Mouse (Mus musculus) inflammation-experienced regulatory T-cells, adult 6 months (primary cell): ENCODE measurements around the gene Pik3cb. TPM values are rescaled to one million over a fixed set of nuclear protein-coding genes. Genes with fewer than 3 reads are reported as not detected.

ENCODE experiments used
- ATAC-seq: one replicate; pipeline ENCODE4 v1.8.0; 2017
- polyA plus RNA-seq, 3 experiments: library from polyadenylated mRNA; unstranded; fragments of 100-300 nt; shearing (Covaris generic); gene quantifications; one replicate each; pipeline ENCODE4 v1.2.1; 2017

Gene Pik3cb
- polyA plus RNA-seq, 3 experiments from 2014 or later: 0.42 to 0.63 (median 0.48) TPM

- ATAC-seq: no peak
These were observed 6.7 kb upstream of the Pik3cb start for GRCm38 (mm10) chr9:99146855-99147735.

GRCm38 (mm10) chr9:99145756-99146155 lies 5.3 kb upstream of the Pik3cb start:
- ATAC-seq: no peak

- no peak for ATAC-seq
These were observed 4.1 kb upstream of the Pik3cb start for GRCm38 (mm10) chr9:99144416-99144989.

- ATAC-seq: no peak
These were observed 1.2 kb upstream of the Pik3cb start for GRCm38 (mm10) chr9:99141618-99142017.

- no peak for ATAC-seq
These were observed 750 bp upstream of the Pik3cb start for GRCm38 (mm10) chr9:99141171-99141570.

- ATAC-seq: peak; percentile 14
These were observed 1.0 kb downstream of the Pik3cb start for GRCm38 (mm10) chr9:99139194-99140023.

- ATAC-seq: no peak
These were observed 3.1 kb downstream of the Pik3cb start for GRCm38 (mm10) chr9:99137301-99137700.

GRCm38 (mm10) chr9:99131951-99132470 lies 8.4 kb downstream of the Pik3cb start:
- ATAC-seq: no peak

- no peak for ATAC-seq
These were observed 9.3 kb downstream of the Pik3cb start for GRCm38 (mm10) chr9:99131119-99131518.

GRCm38 (mm10) chr9:99127578-99127977 lies 12.8 kb downstream of the Pik3cb start:
- no peak for ATAC-seq

GRCm38 (mm10) chr9:99122749-99123148 lies 17.7 kb downstream of the Pik3cb start:
- ATAC-seq: no peak

- ATAC-seq: no peak
These were observed 28.0 kb downstream of the Pik3cb start for GRCm38 (mm10) chr9:99112409-99112808.

- no peak for ATAC-seq
These were observed 29.3 kb downstream of the Pik3cb start for GRCm38 (mm10) chr9:99111085-99111484.

- no peak for ATAC-seq
These were observed 30.2 kb downstream of the Pik3cb start for GRCm38 (mm10) chr9:99110213-99110612.

GRCm38 (mm10) chr9:99109585-99109984 lies 30.8 kb downstream of the Pik3cb start:
- ATAC-seq: no peak

- ATAC-seq: no peak
These were observed 36.0 kb downstream of the Pik3cb start for GRCm38 (mm10) chr9:99104449-99104848.

GRCm38 (mm10) chr9:99103865-99104264 lies 36.6 kb downstream of the Pik3cb start:
- no peak for ATAC-seq

- no peak for ATAC-seq
These were observed 41.8 kb downstream of the Pik3cb start for GRCm38 (mm10) chr9:99098482-99099129.

GRCm38 (mm10) chr9:99097668-99098067 lies 42.8 kb downstream of the Pik3cb start:
- ATAC-seq: no peak

- ATAC-seq: no peak
These were observed 45.2 kb downstream of the Pik3cb start for GRCm38 (mm10) chr9:99095192-99095591.

- ATAC-seq: no peak
These were observed 49.9 kb downstream of the Pik3cb start for GRCm38 (mm10) chr9:99090546-99090945.

- ATAC-seq: no peak
These were observed 50.5 kb downstream of the Pik3cb start for GRCm38 (mm10) chr9:99089904-99090303.
